Mouse (Mus musculus): Measurements from ENCODE around the gene Fbxw9.

The Fbxw9 gene

DNA sequence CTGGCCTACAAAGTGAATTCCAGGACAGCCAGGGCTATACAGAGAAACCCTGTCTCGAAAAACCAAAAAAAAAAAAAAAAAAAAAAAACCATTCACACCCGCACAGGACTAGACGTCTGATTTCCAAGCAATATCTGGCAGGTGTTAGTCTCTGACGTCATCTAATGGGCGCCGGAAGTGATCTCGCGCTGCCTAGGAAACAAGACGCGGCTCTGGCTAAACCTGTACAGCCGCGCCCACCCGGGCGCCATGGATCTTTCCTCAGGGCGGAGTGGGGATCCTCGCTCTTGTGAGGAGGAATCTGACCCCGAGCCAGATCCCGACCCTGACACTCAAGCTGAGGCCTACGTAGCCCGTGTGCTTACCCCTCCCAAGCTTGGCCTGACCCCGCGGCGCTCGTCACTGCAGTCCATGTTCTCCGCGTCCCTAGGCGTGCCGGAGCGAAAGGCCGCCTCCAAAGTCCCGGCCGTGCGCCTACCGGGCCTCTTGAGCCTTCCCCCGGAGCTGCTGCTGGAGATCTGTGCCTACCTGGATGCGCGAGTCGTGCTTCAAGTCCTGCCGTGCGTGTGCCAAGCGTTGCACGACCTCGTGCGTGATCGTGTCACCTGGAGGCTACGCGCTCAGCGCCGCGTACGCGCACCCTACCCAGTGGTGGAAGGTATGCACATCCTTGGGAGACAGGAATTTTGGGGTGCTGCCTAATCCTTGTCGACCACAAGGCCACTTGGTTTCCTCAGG lies at the start of gene Fbxw9:
Fbxw9 (plus strand) TSS at position 177 of the 738 bp plus-strand sequence.
- peak; percentile 95 to 97 for DNase-seq

- DNase-seq, result no peak
Observed at GRCm38 (mm10) chr8:85011242-85011641, 48.6 kb upstream of the Fbxw9 start.

- peak; percentile 78 to 79 for DNase-seq
Observed at GRCm38 (mm10) chr8:85013230-85013840, 46.5 kb upstream of the Fbxw9 start.

DNA sequence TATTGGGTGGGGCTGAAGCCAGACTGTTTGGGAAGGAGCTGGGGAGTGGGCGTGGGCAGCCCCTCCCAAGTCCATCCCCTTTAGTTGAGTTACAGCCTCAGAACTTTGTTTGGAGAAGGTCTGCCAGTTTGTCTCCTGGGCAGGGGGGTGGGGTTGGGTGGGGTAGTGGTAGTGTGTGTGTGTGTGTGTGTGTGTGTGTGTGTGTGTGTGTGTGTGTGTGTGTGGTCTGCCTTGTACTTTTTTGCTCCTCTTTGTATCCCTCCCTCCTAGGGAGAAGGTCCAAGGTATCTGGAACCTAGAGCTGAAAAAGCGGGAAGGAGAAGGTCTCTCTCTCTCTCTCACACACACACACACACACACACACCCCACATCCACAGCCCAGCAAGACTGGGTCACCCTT lies 45.4 kb upstream of the Fbxw9 start, which contains the start of gene Best2:
Best2 (minus strand) TSS at position 101 of the 400 bp plus-strand sequence.
- no peak for DNase-seq

GRCm38 (mm10) chr8:85016724-85017123 lies 43.1 kb upstream of the Fbxw9 start:
- no peak for DNase-seq

DNA sequence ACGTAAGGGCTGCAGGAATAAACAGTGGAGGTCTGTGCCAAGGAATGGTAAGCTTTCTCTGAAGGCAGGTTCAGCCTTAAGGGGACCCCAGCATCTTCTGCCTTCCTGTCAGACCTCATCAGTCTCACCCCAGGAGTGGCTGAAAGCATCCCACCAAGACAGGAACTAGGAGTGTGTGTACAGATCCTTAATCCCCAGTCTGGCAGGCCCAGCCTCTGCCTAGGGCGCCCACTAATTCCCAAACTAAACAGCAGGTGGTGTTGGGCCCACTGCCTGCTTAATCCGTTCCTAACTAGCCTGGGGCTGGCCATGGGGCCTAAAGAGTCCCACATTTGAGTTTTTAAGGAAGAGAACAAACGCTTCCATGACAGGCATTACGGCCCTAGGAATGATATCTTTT lies 42.6 kb upstream of the Fbxw9 start:
- DNase-seq, result no peak

DNA sequence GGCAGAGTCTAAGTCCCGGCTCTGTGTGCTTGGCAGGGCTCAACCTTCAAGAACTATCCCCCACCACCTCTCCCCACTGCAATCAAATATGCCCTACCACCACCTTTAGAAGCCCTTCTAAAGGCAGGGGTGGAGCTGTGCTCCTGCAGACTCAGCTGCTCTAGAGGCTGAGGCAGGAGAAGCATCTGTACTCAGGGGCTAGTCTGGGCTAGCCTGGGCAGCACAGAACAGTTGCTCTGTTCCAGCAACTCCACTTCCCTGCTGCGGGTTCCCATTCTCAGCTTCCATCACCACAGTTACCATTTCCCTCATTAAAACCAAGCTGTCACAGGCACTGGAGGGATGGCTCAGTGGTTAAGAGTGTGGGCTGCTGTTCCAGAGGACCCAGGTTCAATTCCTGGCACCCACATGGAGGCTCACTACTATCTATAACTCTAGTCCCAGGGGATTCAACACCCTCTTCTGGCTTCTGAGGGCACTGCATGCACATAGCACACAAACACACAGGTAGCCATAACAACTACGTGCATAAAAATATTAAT lies 38.3 kb upstream of the Fbxw9 start:
- DNase-seq, result no peak

DNA sequence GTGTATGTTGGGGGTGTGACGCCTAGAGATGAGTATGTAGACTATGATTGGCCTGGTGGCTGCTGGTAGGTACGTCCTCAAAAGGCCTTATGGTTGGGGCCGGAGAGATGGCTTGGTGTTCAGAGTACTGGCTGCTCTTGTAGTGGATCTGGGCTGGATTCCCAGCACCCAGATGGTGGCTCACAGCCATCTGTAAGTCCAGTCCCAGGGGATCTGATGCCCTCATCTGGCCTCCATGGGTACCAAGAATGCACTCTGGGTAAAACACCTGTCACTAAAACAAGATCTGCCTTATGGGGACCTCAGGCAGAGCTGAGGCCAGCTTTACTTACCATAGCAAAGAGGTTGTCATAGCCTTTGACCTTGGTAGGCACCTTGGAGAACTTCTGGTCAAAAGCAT lies 36.0 kb upstream of the Fbxw9 start:
- peak in 1 of 2 experiments; percentile 28 for DNase-seq

DNA sequence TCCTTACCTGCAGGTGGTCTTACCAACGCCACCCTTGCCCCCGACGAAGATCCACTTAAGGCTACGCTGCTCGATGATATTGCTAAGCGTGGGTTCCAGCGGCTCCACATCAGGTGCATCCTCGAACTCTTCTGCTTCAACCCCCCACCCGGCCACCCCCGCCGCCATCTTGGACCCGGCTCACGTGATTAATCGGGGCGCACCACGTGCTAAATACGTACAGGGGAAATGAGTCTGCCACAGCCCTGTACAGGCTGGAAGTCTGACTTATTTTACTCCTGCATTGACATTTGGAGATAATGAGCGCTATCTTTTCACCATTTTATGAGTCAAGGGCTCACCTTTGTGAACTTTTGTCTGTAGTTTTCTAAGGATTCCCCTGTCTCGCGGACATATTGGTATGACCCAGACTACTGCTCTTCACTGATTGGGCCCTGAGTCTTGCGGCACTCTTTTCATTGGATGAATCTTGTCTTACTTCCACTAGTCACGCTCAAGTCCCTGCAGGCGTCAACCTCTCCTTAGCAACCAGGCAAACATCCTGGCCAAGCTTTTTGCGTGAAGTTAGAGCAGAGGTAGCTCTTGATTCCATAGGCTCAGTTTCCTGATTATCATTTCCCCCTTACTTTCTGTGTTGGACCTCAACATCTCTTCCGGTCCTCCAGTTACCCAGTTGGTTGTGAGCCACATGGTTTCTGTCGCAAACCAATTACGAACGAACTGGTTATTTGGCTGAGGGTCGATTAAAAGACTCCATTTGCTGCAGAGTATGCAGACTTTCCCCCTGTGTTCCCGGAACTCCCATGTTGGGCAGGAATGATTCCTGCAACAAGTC lies 34.5 kb upstream of the Fbxw9 start, which contains the start of gene Asna1:
Asna1 (minus strand) TSS at position 184 of the 835 bp plus-strand sequence.
- peak; percentile 89 to 91 for DNase-seq

DNA sequence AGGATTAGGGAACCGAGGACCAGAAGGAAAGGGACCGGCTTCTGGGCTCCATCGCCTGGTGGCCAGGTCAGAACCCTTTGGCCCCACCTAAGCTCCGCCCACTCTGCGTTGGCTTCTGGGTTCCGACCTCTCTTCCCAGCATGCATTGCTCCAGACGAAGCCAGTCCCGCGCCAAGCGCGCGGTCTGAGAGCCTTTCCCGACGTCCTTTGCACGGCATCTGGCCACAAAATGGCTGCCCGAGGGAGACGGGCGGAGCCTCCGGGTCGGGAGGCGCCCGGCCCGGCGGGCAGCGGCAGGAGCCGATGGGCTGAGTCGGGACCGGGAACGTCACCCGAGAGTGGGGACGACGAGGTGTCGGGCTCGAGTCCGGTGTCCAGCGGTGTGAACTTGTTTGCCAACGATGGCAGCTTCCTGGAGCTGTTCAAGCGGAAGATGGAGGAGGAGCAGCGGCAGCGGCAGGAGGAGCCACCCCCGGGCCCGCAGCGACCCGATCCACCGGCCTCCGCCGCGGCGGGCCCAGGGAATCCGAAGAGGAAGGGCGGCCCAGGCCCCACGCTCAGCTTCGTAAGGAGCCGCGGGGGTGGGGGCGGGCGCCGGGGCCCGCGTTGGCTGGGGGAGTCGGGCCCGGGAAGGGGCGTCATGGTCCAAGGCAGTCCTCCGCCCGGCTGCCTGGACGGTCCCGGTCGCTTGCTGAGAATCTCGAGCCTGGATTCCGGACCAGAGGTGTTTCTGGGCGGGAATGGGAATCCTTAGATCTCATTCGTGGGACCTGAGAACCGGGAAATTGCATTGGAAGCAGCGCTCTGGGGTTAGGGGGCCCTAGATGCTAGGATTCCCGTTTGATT lies 33.0 kb upstream of the Fbxw9 start, which contains the start of gene Trir:
Trir (plus strand) TSS at position 154 of the 846 bp plus-strand sequence.
- peak; percentile 98 to 99 for DNase-seq

DNA sequence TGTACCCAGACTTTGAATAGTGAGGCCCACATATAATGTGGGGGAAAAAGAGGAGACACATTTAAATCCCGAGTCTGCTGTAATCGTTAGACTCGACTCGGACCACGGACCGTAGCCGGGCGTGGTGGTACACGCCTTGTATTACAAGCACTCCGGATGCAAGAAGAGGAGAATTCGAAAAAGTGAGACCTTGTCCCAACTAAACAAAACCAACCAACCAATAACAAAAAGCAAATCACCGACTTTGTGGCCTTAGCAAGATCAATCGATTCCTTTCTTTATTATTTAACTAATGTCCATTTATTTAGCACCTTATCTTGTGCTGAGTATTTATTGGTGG lies 32.4 kb upstream of the Fbxw9 start:
- no peak for DNase-seq

- no peak for DNase-seq
Observed at GRCm38 (mm10) chr8:85027922-85028321, 31.9 kb upstream of the Fbxw9 start.

- no peak for DNase-seq
Observed at GRCm38 (mm10) chr8:85029271-85029670, 30.6 kb upstream of the Fbxw9 start.

DNA sequence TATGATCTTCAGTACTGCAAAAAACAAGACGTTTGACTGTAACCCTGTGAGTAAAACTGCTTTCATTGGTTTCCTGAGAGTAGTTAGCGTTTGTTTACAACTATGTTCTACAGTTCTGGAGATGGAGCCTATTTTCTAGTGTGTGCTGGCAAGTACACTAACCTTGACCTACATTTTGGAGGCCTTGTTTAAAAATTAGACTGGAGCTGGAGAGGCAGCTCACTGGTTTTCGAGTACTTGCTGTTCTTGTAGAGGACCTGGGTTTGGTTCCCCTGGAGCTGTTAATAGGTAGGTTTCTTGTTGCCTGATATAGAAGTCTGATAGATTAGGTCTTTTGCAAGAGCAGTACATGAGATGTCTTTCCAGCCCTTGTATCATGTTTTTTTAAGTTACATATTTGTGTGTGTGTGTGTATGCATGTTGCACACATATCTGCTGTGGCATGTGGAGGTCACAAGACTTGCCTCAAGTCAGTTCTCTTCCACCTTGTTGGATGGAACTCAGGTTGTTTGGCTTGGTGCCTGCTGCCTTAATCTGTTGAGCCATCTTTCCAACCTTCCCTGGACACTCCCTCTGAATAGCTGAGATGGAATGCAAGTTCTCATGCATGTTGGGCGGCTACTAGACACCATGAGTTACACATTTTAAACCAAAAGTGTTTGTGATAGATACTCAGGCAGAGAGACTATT lies 27.1 kb upstream of the Fbxw9 start:
- no peak for DNase-seq

DNA sequence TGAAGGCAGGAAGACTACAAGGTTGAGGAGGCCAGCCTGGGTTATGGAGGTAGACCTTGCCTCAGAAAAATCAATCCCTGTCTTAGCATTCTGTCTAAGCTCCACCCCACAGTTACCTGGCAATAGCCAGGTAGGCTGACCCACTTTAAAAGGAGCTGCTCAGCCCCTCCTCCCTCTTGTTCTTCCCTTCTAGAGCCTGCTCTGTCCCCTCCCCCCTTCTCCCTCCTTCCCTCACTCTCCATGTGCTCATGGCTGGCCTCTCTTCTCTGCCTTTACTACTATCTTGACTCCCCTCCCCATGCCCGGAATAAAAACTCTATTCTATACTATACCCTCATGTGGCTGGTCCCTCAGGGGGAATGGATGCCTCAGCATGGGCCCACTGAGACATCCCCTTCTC lies 26.0 kb upstream of the Fbxw9 start:
- no peak for DNase-seq

DNA sequence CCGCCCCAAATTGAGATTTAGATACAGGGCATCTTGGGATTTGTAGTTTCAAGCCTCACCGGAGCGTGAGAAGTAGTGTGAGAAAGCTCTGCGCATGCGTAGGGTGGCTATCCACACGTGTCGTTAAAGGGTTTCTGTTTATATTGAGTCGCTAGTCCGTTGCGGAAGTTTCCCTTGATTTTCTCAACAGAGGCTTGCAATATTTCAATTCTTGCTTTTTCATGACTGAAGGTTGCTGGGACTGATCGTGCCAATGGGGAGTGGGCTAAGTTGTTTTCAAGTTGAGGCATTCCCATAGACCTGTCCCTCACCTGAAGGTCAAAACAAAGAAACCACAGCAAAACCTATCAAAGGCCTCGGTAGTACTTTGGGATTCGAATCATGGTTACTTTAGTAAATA lies 25.1 kb upstream of the Fbxw9 start:
- peak; percentile 83 for DNase-seq

- DNase-seq, result peak in 1 of 2 experiments; percentile 26
Observed at GRCm38 (mm10) chr8:85035165-85035727, 24.6 kb upstream of the Fbxw9 start.

- peak in 1 of 2 experiments; percentile 40 for DNase-seq
Observed at GRCm38 (mm10) chr8:85035728-85036310, 24.0 kb upstream of the Fbxw9 start.

GRCm38 (mm10) chr8:85036381-85036717 lies 23.5 kb upstream of the Fbxw9 start:
- DNase-seq, result no peak

DNA sequence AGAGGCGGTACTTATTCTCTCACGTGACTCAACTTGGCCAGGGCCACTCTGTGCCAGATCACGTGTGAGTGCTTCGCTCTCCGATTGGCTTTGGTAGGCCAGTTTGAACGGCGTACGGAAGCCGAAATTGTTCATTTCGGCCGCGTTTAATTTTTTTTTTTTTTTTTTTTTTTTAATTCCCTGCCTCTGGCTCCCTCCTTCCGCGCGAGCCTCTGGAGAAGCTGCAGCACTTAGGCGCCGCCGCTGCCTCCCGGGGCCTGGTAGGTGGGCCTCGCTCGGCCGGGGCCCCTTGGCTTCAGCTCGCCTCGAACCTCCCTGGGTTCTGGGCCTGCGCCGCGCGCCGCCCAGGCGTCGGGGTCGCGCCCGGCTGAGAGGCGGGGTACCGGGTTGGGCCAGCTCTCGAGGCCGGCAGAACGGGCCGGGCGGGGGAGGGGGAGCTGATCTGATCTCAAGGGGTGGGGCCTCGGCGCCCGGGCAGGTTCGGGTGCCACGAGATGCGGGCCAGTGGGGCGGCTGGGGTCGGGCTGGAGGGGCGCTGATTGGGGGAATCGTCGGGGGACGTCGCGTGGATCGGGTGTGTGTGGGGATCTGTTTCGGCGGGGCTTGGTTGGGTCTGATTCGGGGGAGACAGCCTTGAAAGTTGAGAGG lies 23.0 kb upstream of the Fbxw9 start, which contains the start of gene Tnpo2:
Tnpo2 (plus strand) TSS at position 198 of the 648 bp plus-strand sequence.
- peak; percentile 95 to 96 for DNase-seq
